Mouse (Mus musculus) midbrain, embryonic 16.5 days (tissue): ENCODE data around the gene Fam49a. TPM values are rescaled to one million over a fixed set of nuclear protein-coding genes. Genes with fewer than 3 reads are reported as not detected.
"Not testable (repeated sequence)": the region's sequence is repeated elsewhere in the genome, so short reads cannot be mapped to it uniquely, and the experiment has no call there.

ENCODE experiments used
- ATAC-seq: fragments of 200-750 bp; cut with Nextera tagmentation; 2 replicates; pipeline ENCODE4 v1.8.0; 2017; ENCODE audit warnings: moderate TSS enrichment
- H3K27ac ChIP-seq: fragments of 300-500 bp; sonication (generic); 2 replicates; pipeline ENCODE4 v1.5.1; 2014; ENCODE audit warnings: mild to moderate bottlenecking, low read length, mixed read lengths
- H3K27me3 ChIP-seq: fragments of 300-500 bp; sonication (generic); 2 replicates; pipeline ENCODE4 v1.6.1; 2014; ENCODE audit warnings: low read depth, low read length, mixed read lengths; ENCODE audit not compliant: control insufficient read depth, insufficient read depth
- H3K36me3 ChIP-seq: fragments of 300-500 bp; sonication (generic); 2 replicates; pipeline ENCODE4 v1.6.1; 2014; ENCODE audit warnings: mild to moderate bottlenecking, low read length, moderate library complexity, mixed read lengths; ENCODE audit not compliant: control insufficient read depth, insufficient read depth
- H3K4me1 ChIP-seq: fragments of 300-500 bp; sonication (generic); 2 replicates; pipeline ENCODE4 v1.6.1; 2014; ENCODE audit warnings: mild to moderate bottlenecking, low read length, mixed read lengths; ENCODE audit not compliant: control insufficient read depth, insufficient read depth
- H3K4me2 ChIP-seq: fragments of 300-500 bp; sonication (generic); 2 replicates; pipeline ENCODE4 v1.6.1; 2014; ENCODE audit warnings: mild to moderate bottlenecking, low read length, mixed read lengths
- H3K4me3 ChIP-seq: fragments of 300-500 bp; sonication (generic); 2 replicates; pipeline ENCODE4 v1.5.1; 2014; ENCODE audit warnings: low read depth, mild to moderate bottlenecking, low read length, moderate library complexity, mixed read lengths
- H3K9ac ChIP-seq: fragments of 300-500 bp; sonication (generic); 2 replicates; pipeline ENCODE4 v1.6.1; 2014; ENCODE audit warnings: low read depth, low read length, mixed read lengths
- H3K9me3 ChIP-seq: fragments of 300-500 bp; sonication (generic); replicated peaks from 2 replicates; pipeline ENCODE4 v1.6.1; 2014; ENCODE audit warnings: mild to moderate bottlenecking, low read length, mixed read lengths; ENCODE audit not compliant: control insufficient read depth, poor library complexity, severe bottlenecking
- WGBS: fragments of 180-500 bp; shearing (Covaris S2); extraction: QIAGEN DNeasy Blood & Tissue Kit; methylation state at CpG from one replicate; pipeline ENCODE4 v1.1.7; 2014; 5-methylcytosine and 5-hydroxymethylcytosine counted together
- polyA plus RNA-seq: library from polyadenylated mRNA; unstranded; fragments of >200 nt; fragmentation: Nextera tagmentation; extraction: Ambion mirVana; gene quantifications from 2 replicates; pipeline ENCODE4 v1.2.1, GENCODE M21; 2015

Fam49a gene
- polyA plus RNA-seq, 1 experiment from 2014 or later, result 72.1 TPM

GRCm38 (mm10) chr12:12230031-12230557, 31.8 kb upstream of the Fam49a start:
- Histone ChIP-seq H3K27ac (no peak overlapping the region), H3K4me1 (peaks cover 5% of the 10 kb centered on the region), H3K4me2 (no peak overlapping the region), H3K4me3 (no peak overlapping the region), H3K27me3 (no peaks in the 10 kb centered on the region), H3K9ac (no peak overlapping the region), H3K9me3 (no peaks in the 10 kb centered on the region), H3K36me3 (no peaks in the 10 kb centered on the region)
- no peak for ATAC-seq

- Histone ChIP-seq H3K27me3 (no peaks in the 10 kb centered on the region), H3K36me3 (no peaks in the 10 kb centered on the region), H3K4me1 (0 out of 2 replicates have a peak, but pooled peaks cover 2% of the 10 kb centered on the region), H3K9me3 (no peaks in the 10 kb centered on the region), H3K4me2 (no peak overlapping the region), H3K4me3 (no peak overlapping the region), H3K27ac (no peak overlapping the region), H3K9ac (no peak overlapping the region)
- ATAC-seq, result no peak
- 91% methylated on average over 4 of the region's 4 CpGs for WGBS
Observed at GRCm38 (mm10) chr12:12232097-12232496, 29.8 kb upstream of the Fam49a start.

- peak; percentile 68; the same call in 1 of the 2 replicates for ATAC-seq
- no peaks in the 10 kb centered on the region for H3K9me3 ChIP-seq
Observed at GRCm38 (mm10) chr12:12236978-12237377, 25.0 kb upstream of the Fam49a start.

GRCm38 (mm10) chr12:12239502-12239901, 22.4 kb upstream of the Fam49a start:
- H3K36me3 ChIP-seq, result no peaks in the 10 kb centered on the region
- 0 out of 2 replicates have a peak, but pooled peaks cover 2% of the 10 kb centered on the region for H3K4me1 ChIP-seq
- H3K27me3 ChIP-seq, result no peaks in the 10 kb centered on the region
- no peak overlapping the region for H3K27ac ChIP-seq
- no peaks in the 10 kb centered on the region for H3K9me3 ChIP-seq
- H3K4me3 ChIP-seq, result no peak overlapping the region
- 64% methylated on average over 3 of the region's 3 CpGs for WGBS
- H3K9ac ChIP-seq, result no peak overlapping the region
- ATAC-seq, result no peak
- no peak overlapping the region for H3K4me2 ChIP-seq

More at GRCm38 (mm10) chr12:12236978-12237377, 25.0 kb upstream of the Fam49a start:
- Histone ChIP-seq H3K4me2 (no peak overlapping the region), H3K9ac (no peak overlapping the region), H3K36me3 (no peaks in the 10 kb centered on the region), H3K4me1 (0 out of 2 replicates have a peak, but pooled peaks cover 2% of the 10 kb centered on the region), H3K27me3 (no peaks in the 10 kb centered on the region), H3K27ac (peak overlapping the region; percentile 38; the same call in 1 of the 2 replicates), H3K4me3 (no peak overlapping the region)
- WGBS, result 36% methylated on average over 5 of the region's 5 CpGs

- Histone ChIP-seq H3K4me3 (no peak overlapping the region), H3K9ac (no peak overlapping the region), H3K9me3 (no peaks in the 10 kb centered on the region), H3K4me1 (no peaks in the 10 kb centered on the region), H3K27ac (no peak overlapping the region), H3K27me3 (no peaks in the 10 kb centered on the region), H3K4me2 (no peak overlapping the region), H3K36me3 (no peaks in the 10 kb centered on the region)
- 67% methylated on average over 3 of the region's 3 CpGs for WGBS
- ATAC-seq, result no peak
Observed at GRCm38 (mm10) chr12:12243148-12243547, 18.8 kb upstream of the Fam49a start.

GRCm38 (mm10) chr12:12247023-12247422, 14.9 kb upstream of the Fam49a start:
- H3K9ac ChIP-seq, H3K9me3 ChIP-seq, H3K27me3 ChIP-seq, H3K36me3 ChIP-seq, H3K4me2 ChIP-seq, H3K4me1 ChIP-seq, ATAC-seq, H3K27ac ChIP-seq, H3K4me3 ChIP-seq: not testable (repeated sequence)
- 94% methylated on average over 4 of the region's 4 CpGs for WGBS

- H3K27ac ChIP-seq, result no peak overlapping the region
- no peaks in the 10 kb centered on the region for H3K36me3 ChIP-seq
- ATAC-seq, result no peak
- no peaks in the 10 kb centered on the region for H3K27me3 ChIP-seq
- no peaks in the 10 kb centered on the region for H3K9me3 ChIP-seq
- H3K9ac ChIP-seq, result no peak overlapping the region
- 55% methylated on average over 2 of the region's 2 CpGs for WGBS
- no peak overlapping the region for H3K4me3 ChIP-seq
- no peaks in the 10 kb centered on the region for H3K4me1 ChIP-seq
- H3K4me2 ChIP-seq, result no peak overlapping the region
Observed at GRCm38 (mm10) chr12:12249521-12249920, 12.4 kb upstream of the Fam49a start.

GRCm38 (mm10) chr12:12253526-12253925, 8.4 kb upstream of the Fam49a start:
- no peak for ATAC-seq
- no peaks in the 10 kb centered on the region for H3K27me3 ChIP-seq
- H3K4me1 ChIP-seq, result no peaks in the 10 kb centered on the region
- WGBS, result 58% methylated on average over 5 of the region's 5 CpGs
- H3K27ac ChIP-seq, result no peak overlapping the region
- no peak overlapping the region for H3K9ac ChIP-seq
- no peak overlapping the region for H3K4me3 ChIP-seq
- H3K4me2 ChIP-seq, result no peak overlapping the region
- no peaks in the 10 kb centered on the region for H3K9me3 ChIP-seq
- no peaks in the 10 kb centered on the region for H3K36me3 ChIP-seq

GRCm38 (mm10) chr12:12254139-12254538, 7.8 kb upstream of the Fam49a start:
- no peak overlapping the region for H3K27ac ChIP-seq
- WGBS, result 74% methylated on average over 4 of the region's 4 CpGs
- H3K9ac ChIP-seq, result no peak overlapping the region
- H3K9me3 ChIP-seq, result no peaks in the 10 kb centered on the region
- no peak overlapping the region for H3K4me3 ChIP-seq
- H3K4me1 ChIP-seq, result no peaks in the 10 kb centered on the region
- no peaks in the 10 kb centered on the region for H3K36me3 ChIP-seq
- H3K27me3 ChIP-seq, result no peaks in the 10 kb centered on the region
- H3K4me2 ChIP-seq, result no peak overlapping the region
- ATAC-seq, result peak; percentile 70
